Mouse (Mus musculus) adrenal gland, adult 2 months (tissue): ENCODE measurements around the gene Lrfn2. TPM values are rescaled to one million over a fixed set of nuclear protein-coding genes. Genes with fewer than 3 reads are reported as not detected.
A peak's percentile ranks its signal among the peaks of the same experiment; 100 is the strongest.

ENCODE experiments used
- DNase-seq: peaks from one replicate; pipeline ENCODE4 v3.0.0; 2021
- long read RNA-seq: library from polyadenylated mRNA; stranded (forward); transcript quantifications from one replicate; pipeline ENCODE4 v2.0.0, GENCODE M21; 2021
- polyA plus RNA-seq: library from polyadenylated mRNA; depleted of rRNA; stranded (reverse); fragments of >200 nt; gene quantifications from 2 replicates; pipeline ENCODE4 v1.2.3, GENCODE M21; 2012; rRNA removed
- total RNA-seq, 2 experiments: library from RNA; stranded (reverse); gene quantifications; 2 replicates each; pipeline ENCODE4 v1.2.3; 2021

Lrfn2 gene
- total RNA-seq, result under 1 TPM; 0.21 to 0.72 TPM
- 0.34 and 0.38 TPM in 2 replicates for polyA plus RNA-seq
- long read RNA-seq, result 0 reads

GRCm38 (mm10) chr17:48931621-48932405, at the start of gene Lrfn2:
Gene Lrfn2 (plus strand): TSS chr17:48932379.
- peak; percentile 86 for DNase-seq

GRCm38 (mm10) chr17:48887472-48888385, 44.5 kb upstream of the Lrfn2 start:
- no peak for DNase-seq

GRCm38 (mm10) chr17:48905286-48906040, 26.7 kb upstream of the Lrfn2 start:
- no peak for DNase-seq

GRCm38 (mm10) chr17:48913437-48913836, 18.7 kb upstream of the Lrfn2 start:
- no peak for DNase-seq

GRCm38 (mm10) chr17:48917411-48917810, 14.8 kb upstream of the Lrfn2 start:
- DNase-seq, result no peak

- DNase-seq, result no peak
Measured at GRCm38 (mm10) chr17:48918458-48918857, 13.7 kb upstream of the Lrfn2 start.

- no peak for DNase-seq
Measured at GRCm38 (mm10) chr17:48922905-48923304, 9.3 kb upstream of the Lrfn2 start.

GRCm38 (mm10) chr17:48925426-48925825, 6.8 kb upstream of the Lrfn2 start:
- DNase-seq, result no peak

GRCm38 (mm10) chr17:48930994-48931393, 1.2 kb upstream of the Lrfn2 start:
- no peak for DNase-seq

- no peak for DNase-seq
Measured at GRCm38 (mm10) chr17:48932406-48932906, 277 bp downstream of the Lrfn2 start.

- DNase-seq, result no peak
Measured at GRCm38 (mm10) chr17:48932916-48933315, 737 bp downstream of the Lrfn2 start.

GRCm38 (mm10) chr17:48935201-48935600, 3.0 kb downstream of the Lrfn2 start:
- no peak for DNase-seq

GRCm38 (mm10) chr17:48936445-48937141, 4.4 kb downstream of the Lrfn2 start:
- no peak for DNase-seq

GRCm38 (mm10) chr17:48938711-48939220, 6.6 kb downstream of the Lrfn2 start:
- peak; percentile 32 for DNase-seq

- DNase-seq, result no peak
Measured at GRCm38 (mm10) chr17:48946315-48946714, 14.1 kb downstream of the Lrfn2 start.

- no peak for DNase-seq
Measured at GRCm38 (mm10) chr17:48946765-48947164, 14.6 kb downstream of the Lrfn2 start.

GRCm38 (mm10) chr17:48951250-48951649, 19.1 kb downstream of the Lrfn2 start:
- no peak for DNase-seq

- DNase-seq, result no peak
Measured at GRCm38 (mm10) chr17:48956033-48956631, 24.0 kb downstream of the Lrfn2 start.

GRCm38 (mm10) chr17:48960161-48960698, 28.1 kb downstream of the Lrfn2 start:
- peak; percentile 34 for DNase-seq

- DNase-seq, result no peak
Measured at GRCm38 (mm10) chr17:48962646-48963045, 30.5 kb downstream of the Lrfn2 start.
